Mouse (Mus musculus): ENCODE results near the gene Znhit1.

Znhit1 gene

GRCm38 (mm10) chr5:136984828-136985227, 3.0 kb downstream of the Znhit1 start:
- DNase-seq (ENCODE audit: low spot score), result no peak

GRCm38 (mm10) chr5:136982338-136982930, 5.4 kb downstream of the Znhit1 start:
- DNase-seq (ENCODE audit: low spot score), result peak; percentile 48

GRCm38 (mm10) chr5:136980974-136981373, 6.8 kb downstream of the Znhit1 start:
- DNase-seq (ENCODE audit: low spot score), result no peak

GRCm38 (mm10) chr5:136979762-136980161, 8.1 kb downstream of the Znhit1 start:
- DNase-seq (ENCODE audit: low spot score), result no peak

GRCm38 (mm10) chr5:136977769-136978168, 10.1 kb downstream of the Znhit1 start:
- DNase-seq (ENCODE audit: low spot score), result no peak

GRCm38 (mm10) chr5:136973670-136974069, 14.2 kb downstream of the Znhit1 start:
- DNase-seq (ENCODE audit: low spot score), result no peak

GRCm38 (mm10) chr5:136970703-136971102, 17.1 kb downstream of the Znhit1 start:
- DNase-seq (ENCODE audit: low spot score), result peak; percentile 80

- DNase-seq (ENCODE audit: low spot score), result peak; percentile 56
Measured at GRCm38 (mm10) chr5:136967592-136967991, 20.2 kb downstream of the Znhit1 start.

GRCm38 (mm10) chr5:136966861-136967455, 20.9 kb downstream of the Znhit1 start:
- DNase-seq (ENCODE audit: low spot score), result no peak

- peak; percentile 10 for DNase-seq (ENCODE audit: low spot score)
Measured at GRCm38 (mm10) chr5:136966331-136966730, 21.5 kb downstream of the Znhit1 start, which contains the start of gene Cldn15. TSS of gene Cldn15 (plus strand) at chr5:136966616.

- DNase-seq (ENCODE audit: low spot score), result no peak
Measured at GRCm38 (mm10) chr5:136965686-136966085, 22.1 kb downstream of the Znhit1 start.

- no peak for DNase-seq (ENCODE audit: low spot score)
Measured at GRCm38 (mm10) chr5:136965210-136965609, 22.6 kb downstream of the Znhit1 start.

GRCm38 (mm10) chr5:136962966-136963540, 24.8 kb downstream of the Znhit1 start:
- DNase-seq (ENCODE audit: low spot score), result no peak

- peak; percentile 86 for DNase-seq (ENCODE audit: low spot score)
Measured at GRCm38 (mm10) chr5:136962501-136962900, 25.3 kb downstream of the Znhit1 start.

- DNase-seq (ENCODE audit: low spot score), result peak; percentile 88
Measured at GRCm38 (mm10) chr5:136961983-136962461, 25.8 kb downstream of the Znhit1 start.

- no peak for DNase-seq (ENCODE audit: low spot score)
Measured at GRCm38 (mm10) chr5:136961334-136961982, 26.4 kb downstream of the Znhit1 start.

- no peak for DNase-seq (ENCODE audit: low spot score)
Measured at GRCm38 (mm10) chr5:136960053-136960452, 27.8 kb downstream of the Znhit1 start.

- DNase-seq (ENCODE audit: low spot score), result no peak
Measured at GRCm38 (mm10) chr5:136958991-136959605, 28.7 kb downstream of the Znhit1 start.

GRCm38 (mm10) chr5:136957250-136957649, 30.6 kb downstream of the Znhit1 start:
- peak; percentile 12 for DNase-seq (ENCODE audit: low spot score)

GRCm38 (mm10) chr5:136955622-136956021, 32.2 kb downstream of the Znhit1 start:
- no peak for DNase-seq (ENCODE audit: low spot score)

GRCm38 (mm10) chr5:136953440-136953951, 34.3 kb downstream of the Znhit1 start:
- DNase-seq (ENCODE audit: low spot score), result peak; percentile 46

- peak; percentile 98 for DNase-seq (ENCODE audit: low spot score)
Measured at GRCm38 (mm10) chr5:136953015-136953414, 34.8 kb downstream of the Znhit1 start, which contains the start of gene Fis1. TSS of gene Fis1 (plus strand) at chr5:136953275.
